Mouse (Mus musculus): ENCODE data around the gene Eif2b5. TPM values are rescaled to one million over a fixed set of nuclear protein-coding genes. Genes with fewer than 3 reads are reported as not detected.

The Eif2b5 gene
- polyA plus RNA-seq, 1 experiment: 35.8 TPM

- no peaks in the 10 kb centered on the region for H3K4me1 ChIP-seq (ENCODE audit: control insufficient read depth, insufficient read depth, insufficient read length, low read length)
- H3K4me3 ChIP-seq (ENCODE audit: insufficient read depth, low read depth, low read length): no peak overlapping the region
- no peak overlapping the region for H3K27ac ChIP-seq (replicated peaks; ENCODE audit: low read depth, low read length)
These were observed 10.7 kb downstream of the Eif2b5 start for GRCm38 (mm10) chr16:20509349-20509748.

- Histone ChIP-seq H3K27ac (replicated peaks; ENCODE audit: low read depth, low read length) (no peak overlapping the region), H3K4me1 (ENCODE audit: control insufficient read depth, insufficient read depth, insufficient read length, low read length) (no peaks in the 10 kb centered on the region), H3K4me3 (ENCODE audit: insufficient read depth, low read depth, low read length) (no peak overlapping the region)
These were observed 12.7 kb downstream of the Eif2b5 start for GRCm38 (mm10) chr16:20511277-20511847.

DNA sequence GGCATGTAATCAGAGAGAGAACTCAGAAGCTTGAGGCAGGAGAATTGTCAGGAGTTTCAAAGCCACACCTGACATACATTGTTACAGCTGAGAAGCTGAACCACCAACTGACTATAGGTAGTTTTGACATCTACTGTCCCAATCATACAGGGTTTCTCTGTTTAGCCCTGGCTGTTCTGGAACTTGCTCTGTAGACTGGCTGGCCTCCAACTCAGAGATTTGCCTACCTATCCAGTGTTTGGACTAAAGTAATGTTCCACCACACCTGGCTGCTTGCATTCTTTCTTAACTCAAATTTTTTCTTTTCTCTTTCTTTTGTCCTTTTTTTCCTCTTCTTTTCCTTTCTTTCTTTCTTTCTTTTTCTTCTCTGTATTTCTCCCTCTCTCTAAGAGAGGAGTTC, 17.4 kb downstream of the Eif2b5 start:
- Histone ChIP-seq H3K4me3 (ENCODE audit: insufficient read depth, low read depth, low read length) (peak overlapping the region; percentile 96), H3K27ac (replicated peaks; ENCODE audit: low read depth, low read length) (no peak overlapping the region), H3K4me1 (ENCODE audit: control insufficient read depth, insufficient read depth, insufficient read length, low read length) (0 out of 2 replicates have a peak, but pooled peaks cover 2% of the 10 kb centered on the region)

GRCm38 (mm10) chr16:20516726-20517201, 18.1 kb downstream of the Eif2b5 start, which contains the start of gene Dvl3:
TSS of gene Dvl3 (plus strand) at chr16:20516982.
- Histone ChIP-seq H3K4me3 (ENCODE audit: insufficient read depth, low read depth, low read length) (peak within 1 kb of the TSS; percentile 98), H3K27ac (replicated peaks; ENCODE audit: low read depth, low read length) (peak within 1 kb of the TSS; percentile 80), H3K4me1 (ENCODE audit: control insufficient read depth, insufficient read depth, insufficient read length, low read length) (peaks cover 7% of the 10 kb centered on the region; the same call in 1 of the 2 replicates)

GRCm38 (mm10) chr16:20517216-20517615, 18.6 kb downstream of the Eif2b5 start:
- Histone ChIP-seq H3K4me3 (ENCODE audit: insufficient read depth, low read depth, low read length) (peak overlapping the region; percentile 98), H3K27ac (replicated peaks; ENCODE audit: low read depth, low read length) (peak overlapping the region; percentile 77), H3K4me1 (ENCODE audit: control insufficient read depth, insufficient read depth, insufficient read length, low read length) (peaks cover 7% of the 10 kb centered on the region; the same call in 1 of the 2 replicates)

DNA sequence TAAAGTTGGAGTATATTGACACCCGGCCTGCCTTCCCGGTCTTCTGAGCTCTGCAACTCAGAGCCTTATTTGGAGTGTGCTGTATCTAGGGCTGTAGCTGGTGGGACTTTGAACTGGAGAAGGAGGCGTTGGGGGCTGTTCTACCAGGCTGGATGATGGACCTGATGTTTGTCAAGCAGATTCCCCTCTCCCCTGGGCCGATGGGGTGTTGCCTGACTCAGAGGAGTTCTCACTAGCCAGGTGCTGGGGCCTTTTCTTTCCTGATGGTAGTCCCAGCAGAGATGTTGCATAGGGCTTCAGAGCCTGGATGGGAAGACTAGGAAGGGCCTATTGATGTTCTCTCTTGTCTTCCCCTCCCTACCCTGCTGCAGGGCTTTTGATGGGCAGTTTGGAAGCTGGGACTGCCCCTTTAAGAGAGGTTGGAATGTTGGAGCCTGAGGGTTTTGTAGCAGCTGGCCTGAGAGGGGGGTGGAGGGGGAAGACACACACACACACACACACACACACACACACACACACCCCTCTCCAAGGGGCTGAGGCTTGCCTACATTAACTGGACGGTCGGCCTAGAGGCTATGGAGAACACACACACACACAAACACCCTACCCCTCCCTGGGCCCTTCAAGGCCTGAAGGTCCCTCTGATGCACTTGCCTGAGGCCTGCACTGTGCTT, 19.2 kb downstream of the Eif2b5 start:
- Histone ChIP-seq H3K4me3 (ENCODE audit: insufficient read depth, low read depth, low read length) (peak overlapping the region; percentile 98), H3K4me1 (ENCODE audit: control insufficient read depth, insufficient read depth, insufficient read length, low read length) (peaks cover 7% of the 10 kb centered on the region; the same call in 1 of the 2 replicates), H3K27ac (replicated peaks; ENCODE audit: low read depth, low read length) (no peak overlapping the region)

GRCm38 (mm10) chr16:20523886-20524285, 25.3 kb downstream of the Eif2b5 start:
- Histone ChIP-seq H3K27ac (replicated peaks; ENCODE audit: low read depth, low read length) (no peak overlapping the region), H3K4me3 (ENCODE audit: insufficient read depth, low read depth, low read length) (no peak overlapping the region), H3K4me1 (ENCODE audit: control insufficient read depth, insufficient read depth, insufficient read length, low read length) (peaks cover 7% of the 10 kb centered on the region; the same call in 1 of the 2 replicates)

DNA sequence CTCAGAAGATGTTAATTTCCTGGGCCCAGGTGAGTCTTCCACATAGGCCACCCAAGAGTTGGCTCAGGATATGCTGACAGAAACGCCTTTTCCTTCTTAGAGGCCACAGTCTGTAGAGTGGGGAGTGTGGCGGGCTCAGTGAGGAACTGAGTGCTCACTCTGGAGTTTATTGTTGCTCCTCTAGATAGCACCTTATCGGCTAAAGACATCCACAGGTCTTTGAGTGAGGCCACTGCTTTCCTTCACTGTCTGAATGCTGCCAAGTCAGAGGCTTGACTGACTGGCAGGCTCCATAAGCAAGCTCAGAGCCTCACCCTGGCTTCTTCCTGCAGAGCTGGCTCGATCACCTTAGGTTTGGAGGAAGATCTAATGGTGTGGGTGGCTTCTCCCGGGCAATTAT, 30.2 kb downstream of the Eif2b5 start:
- no peak overlapping the region for H3K4me3 ChIP-seq (ENCODE audit: insufficient read depth, low read depth, low read length)
- no peak overlapping the region for H3K27ac ChIP-seq (replicated peaks; ENCODE audit: low read depth, low read length)
- no peaks in the 10 kb centered on the region for H3K4me1 ChIP-seq (ENCODE audit: control insufficient read depth, insufficient read depth, insufficient read length, low read length)

- Histone ChIP-seq H3K27ac (replicated peaks; ENCODE audit: low read depth, low read length) (no peak overlapping the region), H3K4me3 (ENCODE audit: insufficient read depth, low read depth, low read length) (no peak overlapping the region), H3K4me1 (ENCODE audit: control insufficient read depth, insufficient read depth, insufficient read length, low read length) (no peaks in the 10 kb centered on the region)
These were observed 30.8 kb downstream of the Eif2b5 start for GRCm38 (mm10) chr16:20529375-20529774.

GRCm38 (mm10) chr16:20530941-20531340, 32.3 kb downstream of the Eif2b5 start:
- Histone ChIP-seq H3K4me3 (ENCODE audit: insufficient read depth, low read depth, low read length) (no peak overlapping the region), H3K4me1 (ENCODE audit: control insufficient read depth, insufficient read depth, insufficient read length, low read length) (no peaks in the 10 kb centered on the region), H3K27ac (replicated peaks; ENCODE audit: low read depth, low read length) (no peak overlapping the region)

GRCm38 (mm10) chr16:20534617-20535295, 36.1 kb downstream of the Eif2b5 start:
- H3K27ac ChIP-seq (replicated peaks; ENCODE audit: low read depth, low read length): no peak overlapping the region
- H3K4me3 ChIP-seq (ENCODE audit: insufficient read depth, low read depth, low read length): no peak overlapping the region

DNA sequence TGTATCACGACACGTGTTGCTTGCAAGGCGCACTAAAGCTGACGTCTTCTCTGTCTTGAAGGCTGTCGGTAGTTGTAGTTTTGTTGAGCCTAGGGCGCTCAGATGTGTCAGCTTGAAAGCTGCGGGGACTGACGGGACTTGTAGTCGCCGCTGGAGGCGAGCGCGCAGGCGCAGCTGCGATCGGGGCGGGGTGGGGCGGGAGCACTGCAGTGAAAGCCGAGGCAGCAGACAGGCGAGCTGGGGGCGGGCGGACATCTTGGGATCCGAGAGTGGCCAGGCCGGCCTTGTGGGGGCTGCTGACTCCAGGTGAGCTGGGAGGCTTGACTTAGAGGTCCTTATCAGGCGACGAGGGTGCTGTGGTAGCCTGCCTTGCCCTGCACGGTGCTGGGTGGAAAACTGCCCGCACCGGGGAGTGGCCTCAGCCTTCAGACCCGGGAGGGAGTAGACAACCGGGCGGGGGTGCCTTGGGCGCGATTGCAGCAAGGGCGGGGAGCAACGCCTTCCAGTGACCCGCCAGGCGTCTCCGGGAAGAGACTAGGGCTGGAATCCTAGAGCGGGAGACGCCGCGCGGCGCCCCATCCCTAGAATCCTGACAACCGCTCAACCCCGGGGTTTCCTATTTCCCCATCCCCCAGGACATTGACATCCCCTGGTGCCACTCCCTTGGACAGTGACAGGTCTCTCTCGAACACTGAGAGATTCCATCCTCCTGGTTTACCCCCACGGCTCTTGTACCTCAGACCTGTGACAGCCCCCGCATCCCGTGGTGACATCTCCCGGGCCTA, 36.9 kb downstream of the Eif2b5 start, which contains the start of gene Ap2m1:
Gene Ap2m1 (plus strand): TSS at position 183 of the 785 bp plus-strand sequence.
- peak within 1 kb of the TSS; percentile 75 for H3K4me3 ChIP-seq (ENCODE audit: insufficient read depth, low read depth, low read length)
- peak within 1 kb of the TSS; percentile 89 for H3K27ac ChIP-seq (replicated peaks; ENCODE audit: low read depth, low read length)
- peaks cover 15% of the 10 kb centered on the region for H3K4me1 ChIP-seq (ENCODE audit: control insufficient read depth, insufficient read depth, insufficient read length, low read length)

More at GRCm38 (mm10) chr16:20534617-20535295, 36.1 kb downstream of the Eif2b5 start:
- H3K4me1 ChIP-seq (ENCODE audit: control insufficient read depth, insufficient read depth, insufficient read length, low read length): peaks cover 15% of the 10 kb centered on the region

GRCm38 (mm10) chr16:20536081-20536665, 37.6 kb downstream of the Eif2b5 start:
- peaks cover 15% of the 10 kb centered on the region for H3K4me1 ChIP-seq (ENCODE audit: control insufficient read depth, insufficient read depth, insufficient read length, low read length)
- H3K27ac ChIP-seq (replicated peaks; ENCODE audit: low read depth, low read length): peak overlapping the region; percentile 89

DNA sequence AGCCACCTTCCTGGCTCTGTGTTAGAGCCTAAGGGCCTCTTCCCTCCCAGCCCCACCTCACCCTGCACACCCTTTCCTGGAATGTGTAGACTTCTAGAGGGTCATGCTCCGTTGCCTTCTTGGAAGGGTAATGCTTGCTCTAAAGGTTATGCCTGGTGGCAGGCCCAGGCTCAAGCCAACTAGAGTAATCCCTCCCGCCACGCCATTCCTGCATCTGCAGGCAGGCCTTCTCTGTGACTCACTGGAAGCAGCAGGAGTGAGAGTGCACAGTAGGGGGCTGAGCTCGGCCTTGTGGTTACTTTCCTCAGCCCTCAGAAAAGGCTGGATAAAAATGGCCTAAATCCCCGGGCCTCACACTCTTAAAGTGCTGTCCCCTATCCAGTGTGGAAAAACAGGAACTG, 38.5 kb downstream of the Eif2b5 start:
- Histone ChIP-seq H3K4me1 (ENCODE audit: control insufficient read depth, insufficient read depth, insufficient read length, low read length) (peaks cover 15% of the 10 kb centered on the region), H3K27ac (replicated peaks; ENCODE audit: low read depth, low read length) (peak overlapping the region; percentile 46; the same call in 1 of the 2 replicates), H3K4me3 (ENCODE audit: insufficient read depth, low read depth, low read length) (peak overlapping the region; percentile 75)

More at GRCm38 (mm10) chr16:20536081-20536665, 37.6 kb downstream of the Eif2b5 start:
- peak overlapping the region; percentile 75 for H3K4me3 ChIP-seq (ENCODE audit: insufficient read depth, low read depth, low read length)

Measured in brown adipose tissue, adult 24 weeks (tissue).